Mouse (Mus musculus): Measurements from ENCODE around the gene Cdk6. TPM values are rescaled to one million over a fixed set of nuclear protein-coding genes. Genes with fewer than 3 reads are reported as not detected.
"Not testable (repeated sequence)": the region's sequence is repeated elsewhere in the genome, so short reads cannot be mapped to it uniquely, and the experiment has no call there.

Cdk6 gene
- total RNA-seq, 4 experiments from 2014 or later, result 3.5 to 9.3 (median 5.5) TPM

GRCm38 (mm10) chr5:3376167-3376566, 34.9 kb downstream of the Cdk6 start:
- no peak for DNase-seq (ENCODE audit: low spot score in 2 of 2)

GRCm38 (mm10) chr5:3379252-3379651, 38.0 kb downstream of the Cdk6 start:
- DNase-seq (ENCODE audit: low spot score in 2 of 2), result no peak

GRCm38 (mm10) chr5:3380692-3381233, 39.5 kb downstream of the Cdk6 start:
- DNase-seq (ENCODE audit: low spot score in 2 of 2), result no peak

GRCm38 (mm10) chr5:3381795-3382194, 40.5 kb downstream of the Cdk6 start:
- no peak for DNase-seq (ENCODE audit: low spot score in 2 of 2)

- DNase-seq (ENCODE audit: low spot score in 2 of 2), result no peak
Observed at GRCm38 (mm10) chr5:3382343-3383040, 41.2 kb downstream of the Cdk6 start.

- DNase-seq (ENCODE audit: low spot score in 2 of 2), result no peak
Observed at GRCm38 (mm10) chr5:3383547-3383946, 42.3 kb downstream of the Cdk6 start.

GRCm38 (mm10) chr5:3385078-3385477, 43.8 kb downstream of the Cdk6 start:
- no peak for DNase-seq (ENCODE audit: low spot score in 2 of 2)

- no peak for DNase-seq (ENCODE audit: low spot score in 2 of 2)
Observed at GRCm38 (mm10) chr5:3386021-3386730, 44.9 kb downstream of the Cdk6 start.

- no peak for DNase-seq (ENCODE audit: low spot score in 2 of 2)
Observed at GRCm38 (mm10) chr5:3386731-3387087, 45.4 kb downstream of the Cdk6 start.

GRCm38 (mm10) chr5:3387138-3387537, 45.9 kb downstream of the Cdk6 start:
- no peak for DNase-seq (ENCODE audit: low spot score in 2 of 2)

- no peak for DNase-seq (ENCODE audit: low spot score in 2 of 2)
Observed at GRCm38 (mm10) chr5:3392856-3393255, 51.6 kb downstream of the Cdk6 start.

GRCm38 (mm10) chr5:3394145-3394544, 52.9 kb downstream of the Cdk6 start:
- no peak for DNase-seq (ENCODE audit: low spot score in 2 of 2)

- no peak for DNase-seq (ENCODE audit: low spot score in 2 of 2)
Observed at GRCm38 (mm10) chr5:3395020-3395419, 53.7 kb downstream of the Cdk6 start.

- no peak for DNase-seq (ENCODE audit: low spot score in 2 of 2)
Observed at GRCm38 (mm10) chr5:3396214-3396613, 54.9 kb downstream of the Cdk6 start.

- DNase-seq (ENCODE audit: low spot score in 2 of 2), result no peak
Observed at GRCm38 (mm10) chr5:3396910-3397575, 55.8 kb downstream of the Cdk6 start.

- no peak for DNase-seq (ENCODE audit: low spot score in 2 of 2)
Observed at GRCm38 (mm10) chr5:3399784-3400494, 58.7 kb downstream of the Cdk6 start.

GRCm38 (mm10) chr5:3405102-3405501, 63.8 kb downstream of the Cdk6 start:
- no peak for DNase-seq (ENCODE audit: low spot score in 2 of 2)

- no peak for DNase-seq (ENCODE audit: low spot score in 2 of 2)
Observed at GRCm38 (mm10) chr5:3405503-3405902, 64.2 kb downstream of the Cdk6 start.

- DNase-seq (ENCODE audit: low spot score in 2 of 2), result no peak
Observed at GRCm38 (mm10) chr5:3407926-3408325, 66.6 kb downstream of the Cdk6 start.

- DNase-seq (ENCODE audit: low spot score in 2 of 2), result not testable (repeated sequence)
Observed at GRCm38 (mm10) chr5:3418183-3418582, 76.9 kb downstream of the Cdk6 start.

- no peak for DNase-seq (ENCODE audit: low spot score in 2 of 2)
Observed at GRCm38 (mm10) chr5:3420094-3420831, 79.0 kb downstream of the Cdk6 start.

All from layer of hippocampus, adult 8-10 months (tissue).